Mouse (Mus musculus) adrenal gland, adult 18-20 months (tissue): ENCODE results near the gene Coro1a. TPM values are rescaled to one million over a fixed set of nuclear protein-coding genes. Genes with fewer than 3 reads are reported as not detected.

Experiments
- total RNA-seq, 2 experiments: library from RNA; stranded (reverse); gene quantifications; 1 replicate in 1 of 2; 2 replicates in 1 of 2; pipeline ENCODE4 v1.2.3; 2021

Gene Coro1a
- total RNA-seq, 2 experiments from 2014 or later = 19.0 to 21.7 TPM

Other genes starting within 250 kb of the Coro1a start
- 10 to 100 TPM in 1 of 2 experiments, not detected in 1; 10.0 TPM for gene Atp2a1, start 244.7 kb downstream of the Coro1a start, total RNA-seq
- 10 to 100 TPM; 56.2 to 60.8 TPM for gene Sh2b1, start 232.4 kb downstream of the Coro1a start, total RNA-seq
- 100 to 1,000 TPM; 221 to 235 TPM for gene Tufm, start 220.4 kb downstream of the Coro1a start, total RNA-seq
- 100 to 1,000 TPM in 1 of 2 experiments, 10 to 100 TPM in 1; 99.5 to 111 TPM for gene Atxn2l, start 204.3 kb downstream of the Coro1a start, total RNA-seq
- 100 to 1,000 TPM; 199 to 243 TPM for gene Eif3c, start 141.4 kb downstream of the Coro1a start, total RNA-seq
- 1 to 10 TPM; 2.4 to 3.2 TPM for gene Apobr, start 122.8 kb downstream of the Coro1a start, total RNA-seq
- 10 to 100 TPM; 34.6 to 35.8 TPM for gene Cln3, start 122.0 kb downstream of the Coro1a start, total RNA-seq
- gene Il27, start 112.8 kb downstream of the Coro1a start, total RNA-seq = under 1 TPM in 1 of 2 experiments, not detected in 1; 0.38 TPM
- 10 to 100 TPM; 13.6 to 26.7 TPM for gene Nupr1, start 76.9 kb downstream of the Coro1a start, total RNA-seq
- gene Sgf29, start 58.5 kb downstream of the Coro1a start, total RNA-seq = 10 to 100 TPM; 39.6 to 50.1 TPM
- 10 to 100 TPM; 48.0 to 52.5 TPM for gene Sult1a1, start 31.4 kb downstream of the Coro1a start, total RNA-seq
- 100 to 1,000 TPM in 1 of 2 experiments, 10 to 100 TPM in 1; 98.7 to 105 TPM for gene Bola2, start 12.4 kb downstream of the Coro1a start, total RNA-seq
- gene Slx1b, start 12.0 kb downstream of the Coro1a start, total RNA-seq = 10 to 100 TPM in 1 of 2 experiments, 1 to 10 TPM in 1; 9.9 to 11.1 TPM
- gene Mapk3, start 51.8 kb upstream of the Coro1a start, total RNA-seq = 100 to 1,000 TPM; 123 to 131 TPM
- 1 to 10 TPM; 2.7 to 4.3 TPM for gene Gdpd3, start 58.5 kb upstream of the Coro1a start, total RNA-seq
- gene Ypel3, start 69.2 kb upstream of the Coro1a start, total RNA-seq = 10 to 100 TPM; 93.7 to 95.0 TPM
- gene Tbx6, start 73.7 kb upstream of the Coro1a start, total RNA-seq = under 1 TPM; 0.53 to 0.64 TPM
- gene Ppp4c, start 84.7 kb upstream of the Coro1a start, total RNA-seq = 10 to 100 TPM; 75.4 to 85.9 TPM
- gene Fam57b, start 89.9 kb upstream of the Coro1a start, total RNA-seq = 10 to 100 TPM; 17.1 to 63.4 TPM
- not detected for gene 4930451I11Rik, start 123.9 kb upstream of the Coro1a start, total RNA-seq
- gene Doc2a, start 139.6 kb upstream of the Coro1a start, total RNA-seq = under 1 TPM; 0.13 to 0.50 TPM
- gene Hirip3, start 154.2 kb upstream of the Coro1a start, total RNA-seq = 10 to 100 TPM in 1 of 2 experiments, 1 to 10 TPM in 1; 9.8 to 11.8 TPM
- gene Ino80e, start 154.6 kb upstream of the Coro1a start, total RNA-seq = 10 to 100 TPM; 38.4 to 42.5 TPM
- 10 to 100 TPM; 67.1 to 70.6 TPM for gene Taok2, start 176.9 kb upstream of the Coro1a start, total RNA-seq
- 10 to 100 TPM; 30.7 to 32.8 TPM for gene Tmem219, start 215.1 kb upstream of the Coro1a start, total RNA-seq
- gene Kctd13, start 221.1 kb upstream of the Coro1a start, total RNA-seq = 10 to 100 TPM; 18.7 to 21.8 TPM
- 1 to 10 TPM; 1.6 to 1.7 TPM for gene Asphd1, start 241.8 kb upstream of the Coro1a start, total RNA-seq
- 10 to 100 TPM; 46.6 to 84.4 TPM for gene Sez6l2, start 242.8 kb upstream of the Coro1a start, total RNA-seq